Mouse (Mus musculus) right cerebral cortex, postnatal 10 days (tissue): ENCODE data around the gene Tbccd1.
A peak's percentile ranks its signal among the peaks of the same experiment; 100 is the strongest.

Experiments used
- DNase-seq, 2 experiments: peaks; one replicate each; pipeline ENCODE4 v3.0.0; 2021; ENCODE audit warnings: low spot score in 2 of 2

Gene Tbccd1

GRCm38 (mm10) chr16:22857431-22858113 lies at the start of gene Tbccd1, which contains the start of gene Dnajb11:
Gene Tbccd1, minus strand, starts transcription at chr16:22857669.
Gene Dnajb11, plus strand, starts transcription at chr16:22857845.
- DNase-seq = peak; percentile 100

DNA sequence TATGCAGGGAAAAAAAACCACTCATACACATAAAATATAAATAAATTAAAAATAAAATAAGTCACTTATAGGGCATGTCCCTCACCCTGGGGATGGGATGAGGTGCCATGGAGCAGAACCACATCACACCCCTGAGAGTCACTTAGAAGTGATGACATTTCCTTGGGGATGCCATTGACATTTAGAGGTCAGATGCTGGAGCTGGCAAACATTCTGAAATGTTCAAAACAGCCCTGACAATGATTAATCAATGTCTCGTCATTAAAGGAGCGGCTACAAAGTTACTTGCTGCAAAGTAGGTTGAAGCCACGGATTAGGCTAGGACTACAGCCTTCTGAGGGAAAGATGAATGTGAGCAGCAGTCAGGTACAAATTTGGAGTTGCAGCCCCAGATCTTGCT lies 43.9 kb upstream of the Tbccd1 start:
- DNase-seq = no peak

- no peak for DNase-seq
Observed at GRCm38 (mm10) chr16:22899866-22900570, 42.5 kb upstream of the Tbccd1 start.

DNA sequence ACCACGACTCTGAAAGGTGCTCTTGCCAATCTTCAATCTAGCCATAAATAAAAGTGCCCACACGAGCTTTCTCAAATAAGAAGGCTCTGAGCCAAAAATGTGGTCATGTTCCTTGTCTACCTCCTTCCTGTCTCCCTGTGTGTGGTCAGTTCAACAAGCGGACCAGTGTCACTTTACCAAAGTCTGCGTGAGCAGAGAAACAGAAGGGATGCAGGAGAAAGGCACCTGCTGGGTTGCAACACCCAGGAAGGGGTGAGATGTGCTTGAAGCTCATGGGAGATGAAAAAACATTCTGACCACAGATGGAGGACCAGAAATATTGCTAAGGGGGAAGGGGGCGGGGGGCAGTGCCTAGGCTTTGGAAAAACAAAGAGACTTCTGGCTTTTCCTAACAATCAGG lies 41.9 kb upstream of the Tbccd1 start:
- DNase-seq = no peak

DNA sequence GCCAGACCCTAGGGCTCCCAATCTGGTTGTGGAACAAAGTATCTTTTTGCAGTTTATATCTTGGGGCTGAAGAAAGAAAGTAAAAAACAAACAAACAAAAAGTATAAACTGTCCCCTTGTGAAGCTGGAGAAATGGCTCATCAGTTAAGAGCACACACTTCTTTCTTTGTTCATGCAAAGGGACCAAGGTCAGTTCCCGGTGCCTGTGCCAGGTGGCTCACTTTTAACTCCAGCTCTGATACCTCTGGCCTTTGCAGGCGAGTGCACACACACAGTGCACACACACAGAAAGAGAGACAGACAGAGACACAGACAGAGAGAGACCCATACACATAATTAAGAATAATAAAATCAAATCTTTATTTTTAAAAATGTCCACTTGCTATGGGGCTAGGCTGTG lies 39.1 kb upstream of the Tbccd1 start:
- no peak for DNase-seq

- no peak for DNase-seq
Observed at GRCm38 (mm10) chr16:22894095-22894494, 36.6 kb upstream of the Tbccd1 start.

DNA sequence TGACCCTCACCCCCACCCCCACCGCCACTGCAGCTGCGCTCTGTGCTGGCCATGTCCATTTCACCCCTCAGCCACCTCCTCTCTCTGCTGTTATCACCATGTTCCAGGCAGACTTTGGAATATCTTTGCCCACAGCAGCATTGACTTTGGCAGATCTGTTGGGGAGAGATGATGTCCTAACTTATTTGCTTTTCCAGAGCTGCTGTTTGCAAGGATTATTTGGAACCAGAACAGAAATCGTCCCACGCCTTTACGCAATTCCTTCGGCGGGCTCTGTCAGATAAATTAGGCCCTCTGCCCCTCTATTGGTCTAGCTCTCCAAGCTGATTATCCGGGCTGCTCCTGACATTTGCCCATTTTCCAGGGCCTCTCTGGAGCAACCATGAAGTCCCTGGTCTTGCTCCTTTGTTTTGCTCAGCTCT lies 34.3 kb upstream of the Tbccd1 start:
- no peak for DNase-seq

GRCm38 (mm10) chr16:22890683-22891510 lies 33.4 kb upstream of the Tbccd1 start, which contains the start of gene Ahsg:
Gene Ahsg, plus strand, starts transcription at chr16:22891277.
- no peak for DNase-seq

- DNase-seq = no peak
Observed at GRCm38 (mm10) chr16:22889716-22890115, 32.2 kb upstream of the Tbccd1 start.

DNA sequence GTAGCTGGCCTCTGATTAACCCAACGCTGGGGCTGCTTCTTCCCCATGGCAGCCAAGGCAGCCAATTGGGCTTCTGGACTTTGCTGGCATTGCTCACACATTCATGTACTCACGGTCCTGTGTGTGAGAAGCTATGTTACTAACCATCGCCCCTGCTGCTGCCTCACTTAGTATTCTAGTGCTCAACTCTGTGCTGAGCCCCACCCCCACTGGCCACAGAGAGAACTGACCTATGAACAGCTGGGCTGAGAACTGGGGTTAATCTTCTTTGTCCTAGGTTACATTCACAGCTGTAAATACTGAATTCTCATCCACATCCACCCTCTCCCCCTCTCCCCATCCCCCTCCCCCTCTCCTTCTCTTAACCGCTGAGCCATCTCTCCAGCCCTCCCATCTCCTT lies 31.4 kb upstream of the Tbccd1 start:
- DNase-seq = no peak

DNA sequence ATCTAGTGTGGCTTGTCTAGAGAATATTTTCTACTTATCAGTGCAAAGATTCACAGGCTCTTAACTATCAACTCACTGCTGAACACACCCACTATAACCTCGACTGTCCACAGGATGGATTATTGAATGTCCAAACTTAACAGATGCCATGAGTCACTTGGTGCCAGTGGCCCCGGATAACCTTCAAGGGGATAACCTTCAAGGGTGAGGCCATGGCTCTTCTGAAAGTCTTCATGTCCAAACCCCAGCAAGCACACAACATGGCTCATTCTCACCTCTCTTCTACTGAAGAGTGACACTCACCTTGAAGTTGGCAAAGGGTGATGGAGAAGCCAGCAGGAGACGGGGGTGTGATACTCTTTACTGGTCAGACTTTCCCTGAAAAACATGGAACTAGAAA lies 29.3 kb upstream of the Tbccd1 start:
- DNase-seq = no peak

GRCm38 (mm10) chr16:22885356-22885755 lies 27.9 kb upstream of the Tbccd1 start:
- no peak for DNase-seq

DNA sequence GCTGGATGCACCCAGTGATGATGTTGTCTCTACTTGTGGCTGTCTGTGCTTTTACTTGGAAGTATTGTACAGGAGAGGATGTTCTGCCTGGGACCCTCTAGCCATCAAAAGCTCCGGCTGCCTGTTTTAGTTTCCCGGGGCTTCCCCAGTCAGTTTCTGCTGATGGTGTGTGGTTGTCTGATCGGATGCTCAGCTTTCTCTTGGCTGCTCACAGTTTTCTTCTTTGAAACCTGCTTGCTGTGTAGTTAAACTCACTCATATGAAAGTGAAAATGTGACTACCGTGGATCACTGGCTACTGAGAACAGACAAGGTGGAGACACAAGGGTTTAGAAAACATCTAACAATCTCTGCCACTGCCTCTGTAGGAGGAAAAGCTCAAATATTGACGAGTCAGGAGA lies 26.0 kb upstream of the Tbccd1 start:
- no peak for DNase-seq

DNA sequence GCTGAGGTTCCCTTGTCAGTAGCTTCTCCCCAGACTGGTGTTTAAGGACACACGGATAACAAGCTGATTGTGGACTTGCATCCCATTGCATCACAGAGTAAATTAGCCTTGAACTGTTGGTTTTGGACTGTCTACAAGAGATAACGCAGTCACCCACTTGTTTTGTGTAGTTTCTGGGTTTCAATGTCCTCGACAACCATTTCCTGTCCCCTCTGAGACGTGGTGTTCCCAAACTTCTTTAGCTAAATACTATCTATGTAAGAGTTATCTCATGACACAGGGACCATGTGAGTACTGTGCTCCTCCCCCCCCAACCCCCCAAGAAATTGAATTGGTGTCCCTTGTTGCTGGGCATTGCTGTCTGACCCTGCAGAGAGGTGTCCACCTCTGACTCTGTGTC lies 24.0 kb upstream of the Tbccd1 start:
- DNase-seq = no peak

GRCm38 (mm10) chr16:22880900-22881299 lies 23.4 kb upstream of the Tbccd1 start:
- no peak for DNase-seq

DNA sequence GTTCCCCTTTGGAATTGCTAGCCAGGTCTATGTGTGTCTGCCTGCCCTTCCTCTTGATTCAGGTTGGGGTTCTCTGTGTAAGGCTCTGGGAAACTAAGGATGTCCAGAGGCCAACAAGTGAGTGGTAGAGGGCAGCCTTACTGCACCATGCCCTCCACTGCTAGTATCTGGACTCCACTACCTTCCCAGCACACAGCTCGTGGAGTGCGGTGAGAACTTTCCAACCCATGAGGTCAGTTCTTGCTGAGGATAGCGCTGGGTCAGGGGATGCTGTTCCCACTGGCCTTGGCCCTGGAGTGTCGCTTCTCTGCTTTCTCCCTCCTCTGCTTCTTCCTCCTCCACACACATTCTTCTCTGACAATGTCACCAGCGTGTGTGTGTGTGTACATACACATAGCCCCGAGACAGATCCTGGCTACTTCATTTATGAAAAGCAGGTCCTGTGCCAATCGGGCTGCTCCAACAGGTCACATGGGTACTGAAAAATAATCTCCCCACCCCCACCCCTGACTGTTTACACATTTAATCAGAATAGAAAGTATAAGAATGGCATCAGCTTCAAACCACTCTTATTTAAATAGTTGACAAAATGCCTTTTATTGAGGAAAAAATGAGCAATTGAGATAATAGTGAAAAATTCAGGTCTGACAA lies 22.6 kb upstream of the Tbccd1 start:
- no peak for DNase-seq

DNA sequence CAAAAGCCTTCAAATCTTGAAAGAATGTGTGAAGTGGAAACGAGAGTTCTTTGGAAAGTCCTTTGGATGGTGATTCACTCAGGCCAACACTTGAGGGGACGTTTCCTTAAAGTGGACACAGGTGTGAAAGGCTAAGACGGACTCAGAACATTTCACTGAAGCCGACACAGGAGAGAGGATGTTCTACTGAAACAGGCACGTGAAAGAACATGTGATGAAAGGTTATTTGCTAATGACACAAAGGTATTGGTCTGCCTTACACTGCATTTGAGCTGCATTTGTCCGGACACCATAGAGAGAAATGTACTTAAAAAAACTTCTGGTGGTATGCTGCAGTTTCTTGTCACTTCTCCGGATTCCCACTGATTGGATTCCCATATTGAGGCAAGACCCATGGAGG lies 21.2 kb upstream of the Tbccd1 start:
- DNase-seq = no peak

DNA sequence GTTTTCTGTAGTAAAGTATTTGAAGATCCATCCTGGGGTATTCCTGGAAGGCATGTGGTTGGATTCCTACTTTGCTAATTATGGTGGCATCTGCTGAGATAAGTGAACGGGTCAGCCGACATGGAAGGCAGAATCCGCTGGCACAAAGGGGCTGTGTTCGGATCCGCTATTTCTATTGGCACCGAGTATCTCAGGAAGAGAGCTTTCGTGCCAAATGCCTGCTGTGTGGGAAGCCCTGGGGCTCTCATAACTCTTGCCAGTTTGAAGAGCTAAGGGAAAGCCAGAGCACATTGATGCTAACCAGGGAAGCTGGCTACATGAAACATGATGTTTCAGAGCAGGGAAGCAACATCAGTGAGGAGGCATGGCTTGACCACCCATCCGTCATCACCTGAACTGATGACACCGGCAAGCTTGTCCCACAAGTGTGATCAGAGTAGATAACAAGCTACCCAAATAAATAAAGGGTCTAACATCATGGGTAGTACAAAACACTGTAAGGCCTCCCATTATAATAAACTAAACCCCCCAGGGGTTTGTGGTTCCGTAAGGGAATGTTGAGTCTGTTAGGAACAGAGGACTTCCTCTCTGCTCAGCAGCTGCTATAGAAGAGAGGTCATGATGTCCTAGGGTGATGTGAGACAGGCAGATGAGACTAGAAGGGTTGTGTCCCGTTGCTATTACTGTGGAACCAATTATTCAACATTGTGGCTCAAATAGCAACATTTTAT lies 20.4 kb upstream of the Tbccd1 start:
- DNase-seq = peak in 1 of 2 experiments; percentile 24

- DNase-seq = peak in 1 of 2 experiments; percentile 53
Observed at GRCm38 (mm10) chr16:22876218-22877043, 19.0 kb upstream of the Tbccd1 start.

DNA sequence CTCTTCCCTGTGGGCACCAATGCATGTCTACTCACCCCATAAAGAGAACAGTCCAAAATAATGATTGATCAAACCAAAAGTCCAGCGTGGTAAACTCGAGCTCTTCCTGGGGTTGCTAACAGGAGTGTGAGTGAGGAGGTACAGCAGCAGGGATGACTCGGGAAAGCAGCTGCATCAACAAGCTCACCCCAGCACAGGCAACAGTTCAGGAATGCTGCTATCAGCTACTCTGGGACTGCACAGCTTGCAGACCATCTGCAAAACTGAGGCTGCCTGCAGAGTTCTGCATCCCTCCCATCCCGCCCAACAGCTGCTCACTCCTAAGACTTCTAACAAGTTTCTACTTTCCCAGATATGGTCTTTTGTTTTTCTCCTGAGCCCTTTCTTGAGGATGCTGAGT lies 15.9 kb upstream of the Tbccd1 start:
- peak in 1 of 2 experiments; percentile 30 for DNase-seq
